Mouse (Mus musculus): ENCODE data around the gene Fadd.

Fadd gene

DNA sequence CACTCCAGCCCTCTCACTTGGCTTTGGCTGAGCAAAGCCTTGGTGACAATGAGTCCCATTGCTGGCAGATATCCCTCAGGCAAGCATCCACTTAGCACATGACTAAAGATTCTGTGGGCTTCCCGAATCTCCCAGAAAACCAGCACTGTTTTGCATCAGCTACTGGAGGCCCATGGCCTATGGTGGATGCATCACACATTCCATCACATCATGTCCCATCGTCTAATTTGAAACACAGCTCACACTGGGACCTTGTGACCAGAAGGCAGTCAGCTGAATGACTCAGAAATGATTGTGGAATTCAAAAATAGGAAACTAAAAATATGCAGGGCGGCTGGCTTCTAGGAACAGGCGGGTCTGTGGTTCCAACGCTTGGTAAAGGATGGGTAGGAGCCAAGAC, 4.4 kb downstream of the Fadd start:
- in situ Hi-C loops (cut with MboI, MseI) = no loop called here

DNA sequence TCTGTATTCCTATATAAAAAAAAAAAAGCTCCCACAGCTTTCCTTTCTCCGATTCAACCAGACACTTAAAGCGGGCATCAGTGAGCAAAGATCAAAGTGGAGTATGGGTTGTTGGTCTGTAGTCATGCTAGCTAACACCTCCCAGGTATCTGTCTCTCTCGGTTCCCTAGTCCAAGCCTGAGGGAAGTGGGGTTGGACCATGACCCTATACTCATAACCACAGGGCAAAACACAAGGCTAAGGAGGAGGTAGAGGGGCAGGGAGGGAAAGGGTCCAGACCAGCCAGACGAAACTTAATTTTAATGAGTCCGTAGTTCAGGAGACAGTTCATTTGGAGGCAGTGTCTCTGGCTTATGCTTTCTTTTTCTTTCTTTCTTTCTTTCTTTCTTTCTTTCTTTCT, 10.0 kb downstream of the Fadd start:
- in situ Hi-C loops (cut with MboI, MseI) = no loop called here

DNA sequence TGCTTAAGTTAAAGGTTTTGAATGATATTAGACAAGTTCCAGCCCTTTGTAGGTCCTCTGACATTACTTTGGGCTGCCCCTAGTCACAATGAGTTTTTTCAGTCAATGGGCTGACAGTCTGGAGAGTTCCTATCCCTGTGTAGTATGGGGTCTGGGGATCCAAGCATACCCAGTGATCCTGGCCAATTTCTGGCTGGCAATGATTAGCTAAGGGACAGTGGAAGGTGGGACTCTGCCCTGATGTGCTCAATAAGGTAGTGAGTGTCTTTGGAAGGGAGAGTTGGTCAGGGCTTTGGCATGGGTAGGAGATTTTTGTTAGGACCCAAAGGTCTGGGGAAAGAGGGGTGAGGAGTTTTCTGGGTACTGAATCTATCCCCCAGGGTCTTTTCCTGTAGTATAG, 10.7 kb downstream of the Fadd start:
- in situ Hi-C loops (cut with MboI, MseI) = no loop called here

DNA sequence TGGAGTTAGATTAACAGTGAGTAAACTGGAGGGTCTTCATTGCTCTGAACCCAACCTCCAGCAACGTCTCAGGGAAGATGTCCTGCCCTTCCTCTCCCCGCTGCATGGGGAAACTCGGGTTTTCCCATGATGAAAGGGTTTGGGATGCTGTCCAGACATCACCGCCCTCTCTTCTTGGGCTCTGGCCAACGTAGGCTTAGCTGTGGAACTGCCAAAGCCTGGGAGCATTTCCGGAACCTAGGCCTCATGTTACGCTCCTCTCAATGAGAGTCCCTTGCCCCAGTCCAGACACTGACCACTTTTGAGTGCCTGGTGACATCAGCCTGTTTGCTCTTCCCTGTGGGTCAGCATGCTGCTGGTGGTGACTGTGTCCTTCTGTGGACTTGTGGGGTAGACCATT, 12.8 kb downstream of the Fadd start:
- in situ Hi-C loops (cut with MboI, MseI) = no loop called here

DNA sequence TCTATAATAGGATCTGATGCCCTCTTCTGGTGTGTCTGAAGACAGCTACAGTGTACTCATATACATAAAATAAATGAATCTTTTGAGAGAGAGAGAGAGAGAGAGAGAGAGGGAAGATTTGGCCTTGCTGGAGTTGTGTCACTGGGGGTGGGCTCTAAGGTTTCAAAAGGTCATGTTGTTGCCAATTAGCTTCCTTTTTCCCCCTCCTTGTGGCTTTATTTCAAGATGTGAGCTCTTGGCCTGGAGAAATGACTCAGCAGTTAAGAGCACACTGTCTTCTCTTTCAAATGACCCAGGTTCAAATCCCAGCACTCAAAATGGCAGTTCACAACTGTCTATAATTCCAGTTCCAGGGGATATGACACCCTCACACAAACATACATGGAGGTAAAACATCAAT, 14.2 kb downstream of the Fadd start:
- in situ Hi-C loops (cut with MboI, MseI) = no loop called here

DNA sequence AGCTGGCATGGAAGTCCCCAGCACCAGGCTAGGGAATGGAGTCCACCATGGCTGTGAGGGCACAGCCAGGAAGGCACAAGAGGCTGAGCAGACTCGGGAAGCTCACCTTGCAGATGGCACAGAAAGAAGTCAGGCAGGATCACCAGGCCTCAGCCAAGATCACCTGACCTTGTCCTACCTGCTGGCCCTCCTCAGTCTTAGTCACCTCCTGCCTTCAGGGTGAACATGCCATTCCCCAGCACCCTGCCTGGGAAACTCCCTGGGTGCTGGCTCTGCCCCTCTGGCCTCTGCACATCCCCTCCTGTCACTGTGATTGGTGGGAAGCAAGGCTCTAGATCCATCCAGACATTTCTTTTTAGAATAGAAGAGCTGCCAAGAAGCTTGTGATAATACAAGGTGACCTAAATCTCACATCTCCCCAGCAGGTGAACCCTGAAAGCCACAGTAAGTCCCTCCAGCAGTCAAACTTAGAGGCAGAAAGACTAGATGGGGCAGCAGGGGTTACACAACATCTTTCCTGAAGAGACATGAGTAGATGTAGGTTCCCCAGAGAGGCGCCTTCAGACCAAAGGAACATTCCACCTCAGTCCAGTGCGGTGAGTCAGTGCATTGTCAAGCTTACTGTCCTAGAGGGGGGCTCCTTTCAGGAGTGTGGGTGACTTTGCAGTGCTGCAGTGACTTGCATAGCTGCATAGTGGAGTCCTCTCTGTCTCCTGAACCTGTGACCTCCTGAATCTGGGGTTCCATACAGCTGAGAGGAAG, 15.2 kb downstream of the Fadd start:
- in situ Hi-C loops (cut with MboI, MseI) = no loop called here

DNA sequence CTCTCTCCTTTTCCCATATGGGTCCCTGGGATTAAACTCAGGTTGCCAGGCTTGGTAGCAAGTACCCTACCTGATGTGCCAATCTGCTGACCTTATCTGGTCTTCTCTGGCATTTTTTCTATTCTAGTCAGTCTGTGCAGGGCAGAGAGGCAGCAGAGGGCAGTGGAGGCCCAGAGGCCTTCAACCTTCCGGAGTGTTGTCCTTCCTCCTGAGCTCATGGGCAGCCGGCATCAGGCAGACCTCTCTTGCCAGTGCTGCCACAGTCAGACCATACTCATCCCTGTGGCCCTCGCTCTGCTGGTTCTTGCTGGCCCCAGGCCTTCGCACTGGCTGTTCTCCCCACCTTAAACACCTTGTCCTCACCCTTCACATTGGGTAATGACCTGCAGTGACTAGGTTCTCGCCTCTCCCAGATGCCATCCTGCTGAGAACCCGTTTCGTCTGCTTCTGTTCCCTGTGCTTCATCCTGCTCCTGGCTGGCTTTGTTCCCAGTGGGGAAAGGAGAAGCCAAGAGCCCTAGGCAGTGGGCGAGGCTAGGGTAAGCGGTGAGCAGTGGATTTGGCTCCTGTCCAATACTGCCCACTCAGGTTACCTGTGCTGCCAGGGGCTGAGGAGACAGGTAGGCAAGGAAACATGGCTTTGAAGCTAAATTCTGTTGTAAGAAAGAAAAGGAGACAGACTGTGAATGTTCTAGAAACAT, 18.7 kb downstream of the Fadd start:
- in situ Hi-C loops (cut with MboI, MseI) = no loop called here

DNA sequence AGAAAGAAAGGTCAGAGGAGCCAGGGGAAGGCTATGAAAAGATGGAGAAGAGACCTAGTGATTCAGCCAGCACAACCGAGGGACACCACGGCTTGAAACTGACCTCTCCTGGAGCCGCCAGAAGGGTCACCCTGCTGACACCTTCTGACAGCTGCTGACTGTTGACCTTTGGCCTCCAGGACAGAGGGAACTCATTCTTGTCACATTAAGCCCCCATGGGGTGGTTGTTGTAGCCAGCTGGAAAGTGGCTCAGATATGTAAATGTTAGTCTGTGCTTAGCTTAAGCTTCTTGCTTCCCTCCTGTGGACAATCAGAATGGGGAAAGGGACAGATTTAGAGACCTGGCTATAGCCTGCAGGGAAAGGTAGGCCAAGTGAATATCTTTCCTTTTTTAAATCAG, 20.2 kb downstream of the Fadd start:
- in situ Hi-C loops (cut with MboI, MseI) = no loop called here

DNA sequence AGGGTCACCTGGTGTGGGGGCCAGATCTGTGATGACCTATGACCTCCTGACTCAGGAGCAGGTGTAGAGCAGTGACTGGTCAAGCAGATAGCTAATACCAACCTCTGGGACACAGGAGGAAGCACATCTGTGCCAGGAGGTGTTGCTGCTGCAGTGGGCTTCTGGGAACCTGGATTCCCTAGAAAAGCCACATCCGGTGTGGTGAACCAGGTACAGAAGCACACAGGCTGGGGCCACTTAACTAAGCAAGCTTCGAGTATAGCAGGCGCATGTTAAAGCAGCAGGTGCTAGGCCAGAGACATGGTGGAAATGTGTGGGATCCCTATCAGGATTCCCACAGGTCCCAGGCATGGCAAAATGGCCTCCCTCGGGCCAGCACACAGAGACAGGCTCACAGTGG, 21.7 kb downstream of the Fadd start:
- in situ Hi-C loops (cut with MboI, MseI) = no loop called here

DNA sequence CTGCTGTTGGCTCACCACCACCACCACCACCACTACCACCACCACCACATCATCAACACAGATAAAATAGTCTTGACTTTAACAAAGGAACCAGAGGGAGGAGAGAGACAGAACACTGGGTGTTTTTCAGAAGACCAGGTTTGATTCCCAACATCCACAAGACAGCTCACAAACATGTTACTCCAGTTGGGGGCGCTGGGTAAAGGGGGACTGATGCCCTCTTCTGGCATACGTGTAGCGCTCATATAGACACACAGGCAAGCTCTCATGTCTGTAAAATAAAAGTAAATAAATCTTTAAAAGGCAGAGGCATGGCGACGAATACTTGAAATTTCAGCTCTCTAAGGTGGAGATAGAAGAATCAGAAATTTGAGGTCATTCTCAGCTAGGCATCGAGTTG, 23.7 kb downstream of the Fadd start:
- in situ Hi-C loops (cut with MboI, MseI) = no loop called here

DNA sequence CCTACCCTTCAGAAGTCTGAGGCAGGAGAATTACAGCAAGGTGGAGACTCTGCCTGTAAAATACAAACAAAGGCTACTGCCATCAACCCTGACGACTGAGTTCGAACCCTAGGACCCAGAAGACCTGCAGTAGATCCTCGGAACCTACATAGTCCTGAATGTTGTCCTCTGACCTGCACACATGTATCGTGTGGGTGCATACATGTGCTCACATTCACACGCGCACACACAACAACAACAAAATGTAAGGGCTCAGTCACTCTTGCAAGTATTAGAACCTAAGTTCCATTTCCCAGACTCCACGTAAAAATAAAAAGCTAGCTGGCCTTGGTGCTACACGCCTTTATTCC, 28.2 kb downstream of the Fadd start:
- in situ Hi-C loops (cut with MboI, MseI) = no loop called here

DNA sequence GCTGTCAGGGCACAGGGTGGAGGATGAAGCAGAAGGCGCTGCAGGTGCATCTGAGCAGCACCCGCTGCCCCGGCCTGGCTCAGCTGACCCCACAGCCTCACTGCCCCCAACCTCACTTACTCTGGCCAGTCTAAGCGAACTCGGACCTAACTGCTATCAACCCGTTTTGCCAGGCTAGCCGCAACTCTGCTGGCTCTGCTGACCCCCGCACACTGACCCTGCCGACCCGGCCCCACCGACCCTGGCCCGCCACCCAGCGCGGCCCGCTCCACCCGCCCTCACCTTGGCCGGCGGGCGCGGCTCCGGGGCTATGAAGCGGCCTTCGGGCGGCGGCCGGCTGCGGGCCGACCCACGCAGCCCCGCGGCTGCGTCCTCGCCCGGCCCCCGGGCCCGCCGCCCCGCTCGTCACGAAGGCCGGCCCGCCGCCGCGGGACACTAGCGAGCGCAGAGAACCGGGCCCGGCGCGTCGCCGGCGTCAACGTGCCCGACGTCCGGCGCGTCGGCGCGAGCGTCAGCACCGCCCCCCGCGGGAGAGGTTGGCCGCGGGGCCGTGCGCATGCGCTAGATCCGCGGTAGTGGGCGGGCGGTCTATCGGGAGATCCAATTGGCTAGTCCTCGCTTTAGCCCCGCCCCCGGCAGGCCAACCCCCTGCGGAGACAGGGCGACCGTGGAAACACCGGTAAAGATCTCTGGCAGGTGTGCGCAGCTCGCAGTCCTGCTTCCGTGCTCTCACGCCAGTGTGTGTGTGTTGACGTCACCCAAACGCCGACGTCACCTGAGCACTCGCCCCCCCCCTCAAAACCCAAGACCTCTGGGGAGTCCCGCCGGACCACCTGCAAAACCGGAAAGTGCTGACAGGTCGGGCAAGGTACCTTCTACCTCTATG, 28.8 kb downstream of the Fadd start, which contains the start of gene Ppfia1:
Gene Ppfia1, minus strand, starts transcription at position 493 of the 886 bp plus-strand sequence.
- in situ Hi-C loops (cut with MboI, MseI) = no loop called here

DNA sequence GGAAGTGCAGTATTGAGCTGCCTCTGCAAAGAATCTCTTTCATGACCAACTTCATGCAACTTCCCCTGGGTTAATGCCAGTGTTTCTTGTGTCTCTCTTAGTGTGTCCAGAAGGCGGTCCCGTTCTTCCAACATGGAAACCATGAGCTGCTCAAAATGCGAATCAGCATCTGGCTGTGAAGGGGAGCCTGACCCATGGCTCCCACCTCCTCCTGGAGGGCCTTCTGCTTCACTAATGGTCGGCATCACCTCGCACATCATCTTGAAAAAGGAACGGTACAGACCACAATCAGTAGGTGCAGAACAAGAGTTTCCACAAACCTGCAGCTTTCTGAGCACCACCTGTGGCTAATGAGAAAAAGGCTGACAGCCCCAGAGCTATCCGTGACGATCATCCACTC, 30.0 kb downstream of the Fadd start:
- in situ Hi-C loops (cut with MboI, MseI) = no loop called here

DNA sequence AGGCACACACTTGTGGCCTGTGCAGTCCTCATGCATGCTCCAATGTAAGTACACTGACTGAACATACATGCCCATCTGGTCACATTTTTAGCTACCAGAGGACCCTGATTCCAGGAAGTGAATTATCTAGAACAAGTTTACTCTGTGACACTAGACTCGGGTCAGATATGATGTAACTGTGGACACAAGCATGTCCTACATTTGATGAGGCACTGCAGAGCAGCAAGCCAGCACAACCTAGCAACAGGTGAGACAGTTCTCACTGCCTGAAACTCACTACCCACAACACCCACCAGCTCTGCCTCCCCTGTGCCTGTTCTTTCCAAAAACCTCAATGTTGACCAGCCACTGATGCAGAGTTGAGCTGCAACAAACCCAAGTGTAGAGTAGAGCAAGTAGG, 31.5 kb downstream of the Fadd start:
- in situ Hi-C loops (cut with MboI, MseI) = no loop called here

DNA sequence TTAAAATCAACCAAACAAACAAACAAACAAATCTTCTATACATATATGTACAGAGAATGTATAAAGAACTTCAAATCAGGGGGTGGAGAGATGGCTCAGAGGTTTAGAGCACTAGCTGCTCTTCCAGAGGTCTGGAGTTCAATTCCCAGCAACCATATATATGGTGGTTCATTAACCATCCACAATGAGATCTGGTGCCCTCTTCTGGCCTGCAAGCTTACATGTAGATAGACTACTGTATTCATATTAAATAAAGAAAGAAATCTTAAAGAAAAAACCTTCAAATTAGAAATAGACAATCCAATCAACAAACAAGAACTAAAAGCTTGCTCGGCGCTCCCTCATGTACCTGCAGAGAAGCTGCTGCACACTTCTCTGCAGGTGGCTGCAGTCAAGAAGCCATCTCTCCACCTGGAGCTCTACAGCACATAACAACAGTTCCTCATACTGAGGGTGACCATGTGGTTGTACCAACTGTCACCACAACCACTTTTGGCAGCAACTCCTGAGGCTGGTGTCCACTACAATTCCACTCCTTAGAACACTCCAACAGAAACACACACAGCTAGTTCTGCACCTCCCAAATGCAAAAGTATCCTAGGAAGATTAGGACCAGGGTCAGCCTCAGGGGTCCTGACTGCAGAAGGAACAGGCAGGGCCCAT, 32.2 kb downstream of the Fadd start:
- in situ Hi-C loops (cut with MboI, MseI) = no loop called here

DNA sequence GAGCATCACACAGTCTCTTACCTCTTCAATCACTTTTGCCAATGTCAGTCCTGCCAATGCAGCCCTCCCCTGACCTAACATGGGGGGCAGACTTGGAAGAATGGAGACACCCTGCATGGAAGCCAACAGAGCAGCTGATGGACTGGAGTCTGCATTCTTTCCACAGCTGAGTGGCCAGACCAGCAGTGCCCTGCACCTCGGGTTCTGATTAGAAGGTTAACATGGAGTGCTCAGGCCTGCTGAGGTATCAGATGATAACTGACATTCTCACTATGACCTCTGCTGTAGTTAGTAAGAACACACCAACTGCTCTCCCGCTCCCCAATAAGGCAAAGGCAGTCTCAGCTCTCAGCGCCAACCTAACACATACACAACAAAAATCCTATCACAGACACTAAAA, 37.0 kb downstream of the Fadd start:
- in situ Hi-C loops (cut with MboI, MseI) = no loop called here

DNA sequence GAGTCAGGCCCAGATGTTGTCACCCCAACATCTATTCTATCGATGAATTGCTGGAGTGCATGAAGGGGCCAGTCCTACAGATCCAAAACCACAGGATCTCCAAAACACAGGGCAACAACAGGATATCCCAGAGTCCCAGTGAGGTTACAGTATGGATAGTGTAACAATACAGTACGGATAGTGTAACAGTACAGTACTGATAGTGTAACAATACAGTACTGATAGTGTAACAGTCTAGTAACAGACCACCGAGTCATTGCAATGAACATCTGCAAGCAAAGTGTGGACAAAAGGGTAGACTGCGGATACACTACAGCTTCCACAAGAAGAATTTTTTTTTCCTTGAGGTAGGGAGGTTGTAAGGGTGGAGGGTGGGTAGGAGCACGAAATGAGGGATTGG, 40.9 kb downstream of the Fadd start:
- in situ Hi-C loops (cut with MboI, MseI) = no loop called here

DNA sequence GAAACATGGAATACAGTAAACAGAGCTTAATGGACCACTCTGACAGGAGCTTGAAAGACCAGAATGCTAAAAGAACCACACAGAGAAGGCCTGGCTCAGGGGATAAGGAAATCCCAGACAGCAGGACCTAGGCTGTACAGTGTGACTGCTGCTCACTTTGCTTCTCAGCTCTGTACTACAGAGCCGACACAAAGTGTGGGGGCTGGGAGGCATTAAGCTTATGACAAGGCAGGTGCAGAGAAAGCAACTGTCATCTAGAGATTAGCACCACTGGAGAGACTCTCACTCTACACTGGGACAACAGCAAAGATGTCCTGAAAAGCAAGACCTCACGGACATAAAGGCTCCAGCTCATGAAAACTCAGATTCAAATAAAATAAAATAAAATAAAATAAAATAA, 43.1 kb downstream of the Fadd start:
- in situ Hi-C loops (cut with MboI, MseI) = no loop called here

DNA sequence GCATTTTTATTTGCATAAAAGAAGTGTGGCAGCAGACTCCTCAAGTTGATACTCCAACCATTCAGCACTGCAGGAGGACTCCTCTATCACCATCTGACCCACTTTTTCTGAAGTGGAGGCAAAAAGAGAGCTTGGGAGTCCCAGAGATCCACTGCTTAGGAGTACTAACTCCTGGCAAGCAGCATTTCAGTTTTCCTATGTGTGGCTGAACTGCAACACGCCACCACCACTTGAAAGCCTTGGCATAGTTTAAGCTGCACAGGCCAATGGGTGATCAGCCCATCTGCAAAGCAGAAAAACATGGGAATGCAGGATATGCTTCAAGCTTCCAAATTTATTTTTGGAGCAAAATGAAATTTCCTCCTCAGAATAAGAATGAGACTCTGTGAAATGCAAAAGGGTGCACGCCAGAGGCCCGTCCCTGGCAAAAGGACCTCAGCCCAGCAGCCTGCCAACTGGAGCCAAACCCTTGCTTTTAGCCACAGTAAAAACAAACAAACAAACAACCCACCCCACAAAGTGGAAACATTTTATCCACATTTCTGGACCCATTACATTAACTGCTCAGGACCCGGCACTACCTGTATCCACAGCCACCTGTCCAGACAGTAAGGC, 44.1 kb downstream of the Fadd start:
- in situ Hi-C loops (cut with MboI, MseI) = no loop called here

DNA sequence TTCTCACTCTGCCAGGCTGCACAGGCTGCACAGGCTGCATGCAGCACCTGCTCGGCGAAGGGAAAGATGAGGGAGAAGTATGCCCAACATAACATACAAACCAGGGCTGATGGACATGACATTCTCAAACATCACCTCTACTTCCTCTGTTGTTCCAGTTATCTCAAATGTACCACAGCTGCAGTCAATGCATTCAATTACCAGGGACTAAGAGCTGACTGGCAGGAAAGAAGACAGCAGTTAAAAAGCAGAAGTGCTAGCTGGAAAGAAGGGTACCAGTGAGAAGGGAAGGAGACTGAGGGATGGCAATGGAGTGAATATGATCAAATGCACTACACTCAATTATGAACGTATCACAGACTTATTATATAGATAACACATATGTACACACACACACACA, 45.9 kb downstream of the Fadd start:
- in situ Hi-C loops (cut with MboI, MseI) = no loop called here

DNA sequence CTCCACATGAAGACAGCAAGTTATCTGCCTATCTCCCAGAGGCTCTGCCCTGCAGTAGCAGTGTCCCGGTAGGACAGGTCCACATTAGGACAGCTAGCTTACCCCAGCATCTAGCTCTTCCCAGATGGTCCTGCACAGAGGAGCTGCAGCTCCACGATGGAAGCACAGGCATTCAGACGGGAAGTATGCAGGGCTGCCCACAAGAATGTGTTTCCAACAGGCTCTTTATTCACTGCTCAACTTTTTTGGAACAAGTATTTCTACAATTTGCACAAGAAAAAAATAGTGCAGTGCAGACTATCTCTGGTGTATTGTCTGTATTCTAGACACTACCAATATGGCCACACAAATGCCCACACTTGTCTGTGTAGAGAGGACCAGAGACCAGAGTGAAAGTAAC, 47.5 kb downstream of the Fadd start:
- in situ Hi-C loops (cut with MboI, MseI) = no loop called here
